Mouse (Mus musculus): ENCODE data around the gene Ap3d1.

Ap3d1 gene

GRCm38 (mm10) chr10:80757717-80758116 lies 15.7 kb upstream of the Ap3d1 start:
- DNase-seq (ENCODE audit: low read depth, low spot score) = peak; percentile 90

GRCm38 (mm10) chr10:80756967-80757366 lies 14.9 kb upstream of the Ap3d1 start:
- DNase-seq (ENCODE audit: low read depth, low spot score) = no peak

GRCm38 (mm10) chr10:80756509-80756908 lies 14.4 kb upstream of the Ap3d1 start:
- DNase-seq (ENCODE audit: low read depth, low spot score) = no peak

- DNase-seq (ENCODE audit: low read depth, low spot score) = no peak
Observed at GRCm38 (mm10) chr10:80756099-80756498, 14.0 kb upstream of the Ap3d1 start.

- no peak for DNase-seq (ENCODE audit: low read depth, low spot score)
Observed at GRCm38 (mm10) chr10:80755291-80756015, 13.4 kb upstream of the Ap3d1 start.

GRCm38 (mm10) chr10:80754594-80755290 lies 12.7 kb upstream of the Ap3d1 start, which contains the start of gene Dot1l:
Gene Dot1l, plus strand, starts transcription at chr10:80755206.
- peak; percentile 97 for DNase-seq (ENCODE audit: low read depth, low spot score)

GRCm38 (mm10) chr10:80752079-80752625 lies 10.1 kb upstream of the Ap3d1 start:
- DNase-seq (ENCODE audit: low read depth, low spot score) = peak; percentile 84

- peak; percentile 95 for DNase-seq (ENCODE audit: low read depth, low spot score)
Observed at GRCm38 (mm10) chr10:80751188-80751832, 9.2 kb upstream of the Ap3d1 start.

- DNase-seq (ENCODE audit: low read depth, low spot score) = peak; percentile 59
Observed at GRCm38 (mm10) chr10:80748609-80749008, 6.5 kb upstream of the Ap3d1 start.

- peak; percentile 83 for DNase-seq (ENCODE audit: low read depth, low spot score)
Observed at GRCm38 (mm10) chr10:80747410-80747809, 5.3 kb upstream of the Ap3d1 start.

GRCm38 (mm10) chr10:80744262-80744661 lies 2.2 kb upstream of the Ap3d1 start:
- DNase-seq (ENCODE audit: low read depth, low spot score) = no peak

- DNase-seq (ENCODE audit: low read depth, low spot score) = no peak
Observed at GRCm38 (mm10) chr10:80741634-80742179, 357 bp downstream of the Ap3d1 start.

- peak; percentile 27 for DNase-seq (ENCODE audit: low read depth, low spot score)
Observed at GRCm38 (mm10) chr10:80741146-80741545, 918 bp downstream of the Ap3d1 start.

GRCm38 (mm10) chr10:80738657-80739056 lies 3.4 kb downstream of the Ap3d1 start:
- no peak for DNase-seq (ENCODE audit: low read depth, low spot score)

- DNase-seq (ENCODE audit: low read depth, low spot score) = no peak
Observed at GRCm38 (mm10) chr10:80736731-80737130, 5.3 kb downstream of the Ap3d1 start.

- peak; percentile 40 for DNase-seq (ENCODE audit: low read depth, low spot score)
Observed at GRCm38 (mm10) chr10:80732611-80733101, 9.4 kb downstream of the Ap3d1 start.

GRCm38 (mm10) chr10:80727369-80728127 lies 14.5 kb downstream of the Ap3d1 start:
- no peak for DNase-seq (ENCODE audit: low read depth, low spot score)

- DNase-seq (ENCODE audit: low read depth, low spot score) = no peak
Observed at GRCm38 (mm10) chr10:80717281-80717680, 24.8 kb downstream of the Ap3d1 start.

- DNase-seq (ENCODE audit: low read depth, low spot score) = no peak
Observed at GRCm38 (mm10) chr10:80710834-80711233, 31.2 kb downstream of the Ap3d1 start.

GRCm38 (mm10) chr10:80705479-80705878 lies 36.6 kb downstream of the Ap3d1 start:
- no peak for DNase-seq (ENCODE audit: low read depth, low spot score)

- DNase-seq (ENCODE audit: low read depth, low spot score) = no peak
Observed at GRCm38 (mm10) chr10:80705033-80705432, 37.0 kb downstream of the Ap3d1 start.

Data from skeletal muscle tissue, adult 2 months (tissue).